Mouse (Mus musculus) kidney, adult 2 months (tissue): Measurements from ENCODE around the gene Iqcf1. TPM values are rescaled to one million over a fixed set of nuclear protein-coding genes. Genes with fewer than 3 reads are reported as not detected.

Experiments used
- DNase-seq: peaks from one replicate; pipeline ENCODE4 v3.0.0; 2021
- H3K27ac ChIP-seq: fragments of 200-500 bp; 2 replicates; pipeline ENCODE4 v1.5.1; 2012; ENCODE audit warnings: low read depth, low read length, control low read depth, inconsistent platforms; ENCODE audit not compliant: insufficient read depth
- H3K27me3 ChIP-seq: fragments of 200-500 bp; replicated peaks from 2 replicates; pipeline ENCODE4 v1.6.1; 2012; ENCODE audit warnings: mild to moderate bottlenecking, moderate library complexity, low read length, inconsistent platforms; ENCODE audit not compliant: control insufficient read depth, insufficient read depth
- H3K36me3 ChIP-seq: fragments of 200-500 bp; 2 replicates; pipeline ENCODE4 v1.6.1; 2012; ENCODE audit warnings: mild to moderate bottlenecking, moderate library complexity, low read length, inconsistent platforms; ENCODE audit not compliant: control insufficient read depth, insufficient read depth
- H3K4me1 ChIP-seq: fragments of 200-500 bp; 2 replicates; pipeline ENCODE4 v1.6.1; 2011; ENCODE audit warnings: low read length; ENCODE audit not compliant: control insufficient read depth, insufficient read depth
- H3K4me3 ChIP-seq: fragments of 200-500 bp; 2 replicates; pipeline ENCODE4 v1.5.1; 2011; ENCODE audit warnings: mild to moderate bottlenecking, low read depth, low read length, control low read depth; ENCODE audit not compliant: insufficient read depth
- CTCF ChIP-seq: fragments of 200-500 bp; conservative IDR thresholded peaks from 2 replicates; pipeline ENCODE4 v1.5.1; 2011; ENCODE audit warnings: low read depth, mild to moderate bottlenecking, control low read depth, low read length, moderate library complexity, mixed read lengths; ENCODE audit not compliant: insufficient read depth, insufficient read length
- POLR2A ChIP-seq: fragments of 200-500 bp; IDR thresholded peaks from one replicate; pipeline ENCODE4 v1.6.1; 2011; ENCODE audit warnings: low read depth, low read length, control low read depth
- WGBS: fragments of 180-500 bp; shearing (Covaris S2); methylation state at CpG from one replicate; pipeline ENCODE4 v1.1.7; 2018; 5-methylcytosine and 5-hydroxymethylcytosine counted together
- polyA plus RNA-seq: library from polyadenylated mRNA; depleted of rRNA; stranded (reverse); fragments of >200 nt; gene quantifications from 2 replicates; pipeline ENCODE4 v1.2.3, GENCODE M21; 2012

Gene Iqcf1
- polyA plus RNA-seq, 1 experiment, result not detected

- DNase-seq, result peak; percentile 49
- Histone ChIP-seq H3K4me1 (peaks cover 13% of the 10 kb centered on the region), H3K36me3 (no peaks in the 10 kb centered on the region), H3K27me3 (no peaks in the 10 kb centered on the region), H3K4me3 (no peak overlapping the region), H3K27ac (0 out of 2 replicates have a peak overlapping the region, but pooled peaks have one; percentile 12)
- TF ChIP-seq CTCF, result no peak
- WGBS, result 55% methylated on average over 4 of the region's 4 CpGs
Observed at GRCm38 (mm10) chr9:106472321-106472720, 27.4 kb upstream of the Iqcf1 start.

GRCm38 (mm10) chr9:106473081-106473752 lies 26.6 kb upstream of the Iqcf1 start:
- no peak for TF ChIP-seq POLR2A
- no peak for TF ChIP-seq CTCF
- peak; percentile 82 for DNase-seq
- Histone ChIP-seq H3K27me3 (no peaks in the 10 kb centered on the region), H3K27ac (no peak overlapping the region), H3K36me3 (no peaks in the 10 kb centered on the region), H3K4me3 (no peak overlapping the region), H3K4me1 (peaks cover 18% of the 10 kb centered on the region)
- 69% methylated on average over 16 of the region's 16 CpGs for WGBS

GRCm38 (mm10) chr9:106473753-106474105 lies 26.0 kb upstream of the Iqcf1 start:
- WGBS, result 37% methylated on average over 5 of the region's 5 CpGs
- Histone ChIP-seq H3K27me3 (no peaks in the 10 kb centered on the region), H3K27ac (no peak overlapping the region), H3K4me3 (no peak overlapping the region), H3K4me1 (peaks cover 18% of the 10 kb centered on the region), H3K36me3 (no peaks in the 10 kb centered on the region)
- DNase-seq, result no peak
- no peak for TF ChIP-seq CTCF
- TF ChIP-seq POLR2A, result no peak

GRCm38 (mm10) chr9:106474456-106474855 lies 25.3 kb upstream of the Iqcf1 start:
- H3K4me3 ChIP-seq, result no peak overlapping the region
- DNase-seq, result peak; percentile 76
- H3K27ac ChIP-seq, result no peak overlapping the region
- WGBS, result 11% methylated on average over 6 of the region's 6 CpGs
- TF ChIP-seq POLR2A (no peak), CTCF (peak; percentile 79)
- peaks cover 18% of the 10 kb centered on the region for H3K4me1 ChIP-seq
- H3K36me3 ChIP-seq, result no peaks in the 10 kb centered on the region
- no peaks in the 10 kb centered on the region for H3K27me3 ChIP-seq

- TF ChIP-seq POLR2A (no peak), CTCF (no peak)
- no peak for DNase-seq
- no peaks in the 10 kb centered on the region for H3K36me3 ChIP-seq
Observed at GRCm38 (mm10) chr9:106475046-106475445, 24.7 kb upstream of the Iqcf1 start.

GRCm38 (mm10) chr9:106475663-106476001 lies 24.1 kb upstream of the Iqcf1 start, which contains the start of gene Rrp9:
Gene Rrp9, plus strand, starts transcription at chr9:106475963.
- H3K27me3 ChIP-seq, result no peaks in the 10 kb centered on the region
- TF ChIP-seq CTCF (no peak), POLR2A (no peak)
- H3K4me3 ChIP-seq, result peak within 1 kb of the TSS; percentile 40
- no peak for DNase-seq
- 64% methylated on average over 10 of the region's 10 CpGs for WGBS
- peak within 1 kb of the TSS; percentile 81 for H3K27ac ChIP-seq
- peaks cover 18% of the 10 kb centered on the region for H3K4me1 ChIP-seq
- H3K36me3 ChIP-seq, result no peaks in the 10 kb centered on the region

More at GRCm38 (mm10) chr9:106475046-106475445, 24.7 kb upstream of the Iqcf1 start:
- H3K27me3 ChIP-seq, result no peaks in the 10 kb centered on the region
- WGBS, result 69% methylated on average over 7 of the region's 7 CpGs
- H3K4me3 ChIP-seq, result no peak overlapping the region
- H3K4me1 ChIP-seq, result peaks cover 18% of the 10 kb centered on the region
- H3K27ac ChIP-seq, result no peak overlapping the region

- H3K4me3 ChIP-seq, result peak overlapping the region; percentile 40
- WGBS, result 6% methylated on average over 16 of the region's 16 CpGs
- H3K36me3 ChIP-seq, result no peaks in the 10 kb centered on the region
- DNase-seq, result peak; percentile 87
- peak overlapping the region; percentile 81 for H3K27ac ChIP-seq
- TF ChIP-seq POLR2A (no peak), CTCF (no peak)
- no peaks in the 10 kb centered on the region for H3K27me3 ChIP-seq
- peaks cover 18% of the 10 kb centered on the region for H3K4me1 ChIP-seq
Observed at GRCm38 (mm10) chr9:106476002-106476923, 23.5 kb upstream of the Iqcf1 start.
